Mouse (Mus musculus) heart, embryonic 14.5 days (tissue): Measurements from ENCODE around the gene Tmed3. TPM values are rescaled to one million over a fixed set of nuclear protein-coding genes. Genes with fewer than 3 reads are reported as not detected.

Experiments
- ATAC-seq: fragments of 200-750 bp; cut with Nextera tagmentation; 2 replicates; pipeline ENCODE4 v1.8.0; 2017; ENCODE audit warnings: low read depth, moderate TSS enrichment; ENCODE audit not compliant: insufficient number of reproducible peaks, insufficient read depth, low FRiP score
- H3K27ac ChIP-seq, 2 experiments: fragments of 200-500 bp in 1 of 2; fragments of 300-500 bp in 1 of 2; sonication (generic) in 1 of 2; replicated peaks in 1 of 2; 2 replicates each; pipeline ENCODE4 v1.5.1; 2012 to 2014; ENCODE audit warnings: low read depth in 2 of 2, low read length in 2 of 2, control low read depth in 1 of 2, mild to moderate bottlenecking in 1 of 2, mixed read lengths in 1 of 2; ENCODE audit not compliant: control insufficient read depth in 1 of 2, insufficient read depth in 1 of 2
- H3K27me3 ChIP-seq: fragments of 300-500 bp; sonication (generic); 2 replicates; pipeline ENCODE4 v1.6.1; 2014; ENCODE audit warnings: mild to moderate bottlenecking, low read length, control low read depth; ENCODE audit not compliant: control insufficient read depth, insufficient read depth
- H3K36me3 ChIP-seq: fragments of 300-500 bp; sonication (generic); 2 replicates; pipeline ENCODE4 v1.6.1; 2014; ENCODE audit warnings: mild to moderate bottlenecking, control low read depth, low read length, mixed read lengths; ENCODE audit not compliant: control insufficient read depth, insufficient read depth
- H3K4me1 ChIP-seq, 2 experiments: fragments of 200-500 bp in 1 of 2; fragments of 300-500 bp in 1 of 2; sonication (generic) in 1 of 2; 2 replicates each; pipeline ENCODE4 v1.6.1; 2012 to 2014; ENCODE audit warnings: low read length in 2 of 2, control low read depth in 1 of 2, mixed read lengths in 1 of 2; ENCODE audit not compliant: control insufficient read depth in 2 of 2, insufficient read depth in 2 of 2
- H3K4me2 ChIP-seq: fragments of 300-500 bp; sonication (generic); 2 replicates; pipeline ENCODE4 v1.6.1; 2014; ENCODE audit warnings: mild to moderate bottlenecking, low read length
- H3K4me3 ChIP-seq, 2 experiments: fragments of 200-500 bp in 1 of 2; fragments of 300-500 bp in 1 of 2; sonication (generic) in 1 of 2; 2 replicates each; pipeline ENCODE4 v1.5.1; 2012 to 2014; ENCODE audit warnings: low read length in 2 of 2, mild to moderate bottlenecking in 2 of 2, control low read depth in 1 of 2, low read depth in 1 of 2, moderate library complexity in 1 of 2; ENCODE audit not compliant: control insufficient read depth in 1 of 2, insufficient read depth in 1 of 2
- H3K9ac ChIP-seq: fragments of 300-500 bp; sonication (generic); 2 replicates; pipeline ENCODE4 v1.6.1; 2014; ENCODE audit warnings: mild to moderate bottlenecking, low read length
- H3K9me3 ChIP-seq: fragments of 300-500 bp; sonication (generic); 2 replicates; pipeline ENCODE4 v1.6.1; 2016; ENCODE audit warnings: low read length, control low read depth; ENCODE audit not compliant: control insufficient read depth
- WGBS: fragments of 180-500 bp; shearing (Covaris S2); extraction: QIAGEN DNeasy Blood & Tissue Kit; methylation state at CpG from one replicate; pipeline ENCODE4 v1.1.7; 2014; 5-methylcytosine and 5-hydroxymethylcytosine counted together
- polyA plus RNA-seq: library from polyadenylated mRNA; unstranded; fragments of >200 nt; fragmentation: Nextera tagmentation; extraction: Ambion mirVana; gene quantifications from 2 replicates; pipeline ENCODE4 v1.2.1, GENCODE M21; 2014

The Tmed3 gene
- polyA plus RNA-seq, 1 experiment from 2014 or later: 91.8 TPM

- Histone ChIP-seq H3K36me3 (peaks cover 46% of the 10 kb centered on the region), H3K9ac (no peak overlapping the region), H3K4me2 (no peak overlapping the region), H3K27ac (no peak overlapping the region), H3K4me1 (peaks cover 5 to 7% of the 10 kb centered on the region in 2 experiments; a peak in 3 of 4 replicates), H3K9me3 (no peaks in the 10 kb centered on the region), H3K27me3 (no peaks in the 10 kb centered on the region), H3K4me3 (no peak overlapping the region)
- no peak for ATAC-seq
- WGBS: 71% methylated on average over 2 of the region's 2 CpGs
Measured at GRCm38 (mm10) chr9:89700910-89701457, 3.9 kb downstream of the Tmed3 start.

DNA sequence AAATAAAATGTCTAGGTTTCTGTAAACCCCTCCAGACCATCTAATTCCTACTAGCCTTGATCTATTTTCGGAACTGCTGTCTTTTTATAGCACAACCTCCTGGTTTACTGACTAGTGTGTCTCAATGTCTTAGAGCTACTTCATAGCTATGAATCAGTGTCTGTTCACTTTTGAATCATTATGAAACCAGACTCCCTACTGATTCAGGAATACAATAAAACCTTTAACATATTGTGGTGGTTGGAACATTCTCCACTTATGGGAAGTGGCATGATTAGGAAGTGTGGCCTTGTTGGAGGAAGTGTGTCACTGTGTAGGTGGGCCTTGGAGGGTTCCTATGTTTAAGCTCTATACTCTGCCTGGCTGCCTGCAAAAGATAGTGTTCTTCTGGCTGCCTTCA is 9.7 kb downstream of the Tmed3 start:
- Histone ChIP-seq H3K27ac (no peak overlapping the region), H3K9ac (no peak overlapping the region), H3K9me3 (no peaks in the 10 kb centered on the region), H3K4me2 (no peak overlapping the region), H3K4me1 (no peaks in the 10 kb centered on the region), H3K4me3 (no peak overlapping the region), H3K36me3 (peaks cover 21% of the 10 kb centered on the region), H3K27me3 (no peaks in the 10 kb centered on the region)
- 62% methylated on average over 1 of the region's 1 CpGs for WGBS
- ATAC-seq: no peak

DNA sequence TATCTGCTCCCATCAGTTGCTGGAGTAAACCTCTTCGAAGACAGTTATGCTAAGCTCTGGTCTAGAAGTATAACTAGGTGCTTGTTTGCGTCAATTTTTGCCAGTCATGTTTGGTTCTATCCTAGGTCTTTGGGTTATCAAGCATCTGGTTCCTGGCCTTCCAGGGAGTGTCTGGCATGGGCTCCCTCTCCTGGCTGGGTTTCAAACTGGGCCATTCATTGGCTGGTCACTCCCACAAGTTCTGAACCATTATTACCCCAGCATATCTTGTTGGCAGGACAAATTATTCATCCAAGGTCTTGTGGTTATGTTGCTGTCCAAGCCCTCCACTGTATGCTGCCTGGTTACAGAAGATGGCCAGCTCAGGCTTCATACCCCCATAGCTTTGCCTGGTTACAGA is 11.2 kb downstream of the Tmed3 start:
- no peak overlapping the region for H3K4me2 ChIP-seq

GRCm38 (mm10) chr9:89689179-89689578 is 15.7 kb downstream of the Tmed3 start:
- H3K4me3 ChIP-seq: no peak overlapping the region
- H3K9ac ChIP-seq: no peak overlapping the region
- H3K4me2 ChIP-seq: no peak overlapping the region
- H3K27me3 ChIP-seq: no peaks in the 10 kb centered on the region
- no peaks in the 10 kb centered on the region for H3K36me3 ChIP-seq
- no peaks in the 10 kb centered on the region for H3K9me3 ChIP-seq
- no peak overlapping the region for H3K27ac ChIP-seq
- no peaks in the 10 kb centered on the region for H3K4me1 ChIP-seq
- no peak for ATAC-seq
- WGBS: 48% methylated on average over 1 of the region's 1 CpGs

More for the DNA sequence above, 11.2 kb downstream of the Tmed3 start:
- Histone ChIP-seq H3K4me3 (no peak overlapping the region), H3K4me1 (no peaks in the 10 kb centered on the region), H3K36me3 (peaks cover 6% of the 10 kb centered on the region), H3K9ac (no peak overlapping the region), H3K27ac (no peak overlapping the region), H3K27me3 (no peaks in the 10 kb centered on the region), H3K9me3 (no peaks in the 10 kb centered on the region)
- 80% methylated on average over 2 of the region's 2 CpGs for WGBS
- no peak for ATAC-seq

GRCm38 (mm10) chr9:89687503-89688226 is 17.2 kb downstream of the Tmed3 start:
- H3K4me3 ChIP-seq: no peak overlapping the region
- no peak overlapping the region for H3K9ac ChIP-seq
- H3K27me3 ChIP-seq: no peaks in the 10 kb centered on the region
- no peaks in the 10 kb centered on the region for H3K36me3 ChIP-seq
- H3K27ac ChIP-seq: no peak overlapping the region
- no peaks in the 10 kb centered on the region for H3K9me3 ChIP-seq
- ATAC-seq: no peak
- H3K4me1 ChIP-seq: no peaks in the 10 kb centered on the region
- H3K4me2 ChIP-seq: no peak overlapping the region
- 56% methylated on average over 10 of the region's 10 CpGs for WGBS

- Histone ChIP-seq H3K27me3 (no peaks in the 10 kb centered on the region), H3K4me1 (no peaks in the 10 kb centered on the region), H3K27ac (no peak overlapping the region), H3K36me3 (no peaks in the 10 kb centered on the region), H3K4me3 (no peak overlapping the region), H3K9ac (no peak overlapping the region), H3K4me2 (no peak overlapping the region), H3K9me3 (no peaks in the 10 kb centered on the region)
- ATAC-seq: no peak
- WGBS: 57% methylated on average over 2 of the region's 2 CpGs
Measured at GRCm38 (mm10) chr9:89686262-89686661, 18.6 kb downstream of the Tmed3 start.

- no peaks in the 10 kb centered on the region for H3K4me1 ChIP-seq
- no peaks in the 10 kb centered on the region for H3K9me3 ChIP-seq
- ATAC-seq: no peak
- H3K27ac ChIP-seq: no peak overlapping the region
- H3K4me2 ChIP-seq: no peak overlapping the region
- H3K27me3 ChIP-seq: no peaks in the 10 kb centered on the region
- H3K36me3 ChIP-seq: no peaks in the 10 kb centered on the region
- H3K4me3 ChIP-seq: no peak overlapping the region
- 57% methylated on average over 1 of the region's 1 CpGs for WGBS
- H3K9ac ChIP-seq: no peak overlapping the region
Measured at GRCm38 (mm10) chr9:89678974-89679373, 25.9 kb downstream of the Tmed3 start.
